Mouse (Mus musculus) heart, postnatal 0 days (tissue): ENCODE data around the gene Prdm16.

ENCODE experiments used
- CTCF ChIP-seq: IDR thresholded peaks from 2 replicates; pipeline ENCODE4 v1.5.1; 2016; ENCODE audit warnings: antibody characterized with exemption, control low read depth, low read depth
- EP300 ChIP-seq: IDR thresholded peaks from 2 replicates; pipeline ENCODE4 v1.6.1; 2016; ENCODE audit warnings: antibody characterized with exemption, low read depth

- no peak for TF ChIP-seq CTCF
- no peak for TF ChIP-seq EP300
Observed at GRCm38 (mm10) chr4:154513664-154514063, 123.0 kb downstream of the Prdm16 start.
